Mouse (Mus musculus) megakaryocyte-erythroid progenitor cell, adult 5-6 weeks (primary cell): ENCODE results near the gene Ttll8. TPM values are rescaled to one million over a fixed set of nuclear protein-coding genes. Genes with fewer than 3 reads are reported as not detected.

Experiments used
- ATAC-seq: replicated peaks from 2 replicates; pipeline ENCODE4 v1.8.0; 2016; ENCODE audit warnings: mild to moderate bottlenecking, inconsistent platforms; ENCODE audit not compliant: severe bottlenecking, poor library complexity, low FRiP score, low TSS enrichment
- total RNA-seq, 2 experiments: library from RNA; stranded (forward) in 1 of 2; stranded (reverse) in 1 of 2; fragments of 200-1000, 215-1000 nt in 1 of 2; fragments of >200 nt in 1 of 2; fragmentation: Nextera tagmentation in 1 of 2; gene quantifications; 2 replicates each; pipeline ENCODE4 v1.2.3; 2014 to 2017

Gene Ttll8
- total RNA-seq (2014; fragmentation: Nextera tagmentation) (not detected in 2 replicates), total RNA-seq (2017) (not detected in 2 replicates)

GRCm38 (mm10) chr15:88954368-88955072, at the start of gene Ttll8:
TSS of gene Ttll8 (minus strand) at chr15:88954418.
- ATAC-seq: no peak

GRCm38 (mm10) chr15:89001245-89001644, 47.0 kb upstream of the Ttll8 start:
- no peak for ATAC-seq

GRCm38 (mm10) chr15:89000367-89000766, 46.1 kb upstream of the Ttll8 start:
- no peak for ATAC-seq

GRCm38 (mm10) chr15:88999124-88999523, 44.9 kb upstream of the Ttll8 start:
- ATAC-seq: no peak

GRCm38 (mm10) chr15:88998636-88999035, 44.4 kb upstream of the Ttll8 start:
- no peak for ATAC-seq

GRCm38 (mm10) chr15:88989236-88989635, 35.0 kb upstream of the Ttll8 start:
- ATAC-seq: no peak

GRCm38 (mm10) chr15:88982534-88983079, 28.4 kb upstream of the Ttll8 start, which contains the start of gene Mov10l1:
TSS of gene Mov10l1 (plus strand) at chr15:88982909.
- ATAC-seq: no peak

- ATAC-seq: no peak
Observed at GRCm38 (mm10) chr15:88979138-88979446, 24.9 kb upstream of the Ttll8 start.

- ATAC-seq: no peak
Observed at GRCm38 (mm10) chr15:88978281-88979137, 24.3 kb upstream of the Ttll8 start, which contains the start of gene Mlc1. TSS of gene Mlc1 (minus strand) at chr15:88979007.

GRCm38 (mm10) chr15:88972300-88972699, 18.1 kb upstream of the Ttll8 start:
- no peak for ATAC-seq

- ATAC-seq: no peak
Observed at GRCm38 (mm10) chr15:88964070-88964578, 9.9 kb upstream of the Ttll8 start.

GRCm38 (mm10) chr15:88957522-88957921, 3.3 kb upstream of the Ttll8 start:
- no peak for ATAC-seq

GRCm38 (mm10) chr15:88955342-88955741, 1.1 kb upstream of the Ttll8 start:
- ATAC-seq: no peak

- no peak for ATAC-seq
Observed at GRCm38 (mm10) chr15:88951246-88951645, 3.0 kb downstream of the Ttll8 start.

GRCm38 (mm10) chr15:88946851-88947250, 7.4 kb downstream of the Ttll8 start:
- no peak for ATAC-seq

GRCm38 (mm10) chr15:88943896-88944551, 10.2 kb downstream of the Ttll8 start:
- no peak for ATAC-seq

- no peak for ATAC-seq
Observed at GRCm38 (mm10) chr15:88942783-88943182, 11.4 kb downstream of the Ttll8 start.

- no peak for ATAC-seq
Observed at GRCm38 (mm10) chr15:88937291-88937650, 16.9 kb downstream of the Ttll8 start.

GRCm38 (mm10) chr15:88936619-88937290, 17.5 kb downstream of the Ttll8 start:
- no peak for ATAC-seq
